Mouse (Mus musculus): ENCODE data around the gene Tmem132d.
A peak's percentile ranks its signal among the peaks of the same experiment; 100 is the strongest.

The Tmem132d gene

DNA sequence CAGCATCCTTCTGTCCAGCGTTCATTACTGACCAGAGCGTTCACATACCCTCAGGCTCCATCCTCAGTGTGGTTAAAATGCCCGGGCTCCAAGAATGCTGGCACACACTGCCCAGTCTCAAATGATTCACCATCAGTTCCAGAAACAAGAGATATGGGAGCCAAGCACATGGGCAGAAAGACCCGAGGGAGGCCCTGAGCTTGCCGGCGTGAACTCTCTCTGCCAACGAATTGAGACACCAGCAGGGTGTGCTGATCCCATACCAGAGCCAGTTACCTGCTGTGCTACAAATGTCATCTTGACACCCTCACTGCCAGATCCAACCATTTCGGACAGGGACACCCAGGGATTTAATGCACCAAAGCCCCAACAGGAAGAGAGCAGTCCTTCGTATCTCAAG lies 25.3 kb downstream of the Tmem132d start:
- DNase-seq (ENCODE audit: low spot score in 2 of 2), result no peak

DNA sequence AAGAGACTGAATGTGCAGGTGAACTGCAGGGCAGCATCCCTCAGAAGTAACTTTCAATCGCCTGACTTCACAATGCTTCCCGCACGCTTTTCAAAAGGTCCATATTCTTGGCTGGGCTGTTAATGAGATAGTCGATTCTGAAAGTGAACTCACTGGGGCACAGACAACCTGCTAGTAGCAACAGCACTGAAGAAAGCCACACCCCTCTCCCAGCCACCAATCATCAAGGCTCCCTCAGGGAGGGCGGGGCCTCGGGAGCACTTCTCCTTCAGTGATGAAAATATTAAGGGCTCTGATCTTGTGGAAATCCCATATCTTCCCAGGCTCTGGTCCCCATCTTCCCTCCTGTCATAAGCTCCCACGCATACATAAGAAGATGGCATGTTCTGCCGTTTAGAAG lies 27.8 kb downstream of the Tmem132d start:
- no peak for DNase-seq (ENCODE audit: low spot score in 2 of 2)

DNA sequence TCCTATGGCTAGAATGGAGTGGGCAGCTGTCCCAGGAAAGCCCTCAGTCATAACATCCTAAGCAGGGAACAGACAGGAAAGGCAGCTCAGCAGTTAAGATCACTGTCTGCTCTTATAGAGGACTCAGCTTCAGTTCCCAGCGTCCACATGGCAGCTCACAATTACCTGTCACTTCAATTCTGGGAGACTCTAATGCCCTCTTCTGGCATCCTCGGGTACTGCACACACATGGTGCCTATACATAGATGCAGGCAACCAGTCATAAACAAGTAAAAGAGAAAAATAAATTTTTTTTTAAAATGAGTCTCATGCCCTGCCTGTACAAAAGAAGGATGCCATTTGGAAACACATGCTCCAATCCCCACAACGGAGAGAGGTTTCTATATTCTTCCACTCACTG lies 28.7 kb downstream of the Tmem132d start:
- no peak for DNase-seq (ENCODE audit: low spot score in 2 of 2)

DNA sequence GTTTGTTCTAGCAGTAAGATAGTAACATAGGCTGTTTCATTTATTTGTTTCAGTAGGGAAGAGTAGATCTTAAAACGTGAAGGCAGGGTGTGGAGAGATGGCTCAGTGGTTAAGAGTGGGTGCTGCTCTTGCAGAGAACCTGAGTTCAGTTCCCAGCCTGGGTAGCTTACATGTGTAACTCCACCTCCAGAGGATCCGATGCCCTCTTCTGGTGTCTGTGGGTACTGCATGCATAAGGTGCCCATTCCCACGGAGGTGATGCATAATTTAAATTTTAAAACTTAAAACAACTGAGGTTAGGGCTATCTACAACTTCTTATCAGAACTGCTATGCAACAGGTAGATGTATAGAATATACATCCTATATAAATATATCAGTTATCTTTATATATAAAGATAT lies 40.5 kb downstream of the Tmem132d start:
- DNase-seq (ENCODE audit: low spot score in 2 of 2), result no peak

DNA sequence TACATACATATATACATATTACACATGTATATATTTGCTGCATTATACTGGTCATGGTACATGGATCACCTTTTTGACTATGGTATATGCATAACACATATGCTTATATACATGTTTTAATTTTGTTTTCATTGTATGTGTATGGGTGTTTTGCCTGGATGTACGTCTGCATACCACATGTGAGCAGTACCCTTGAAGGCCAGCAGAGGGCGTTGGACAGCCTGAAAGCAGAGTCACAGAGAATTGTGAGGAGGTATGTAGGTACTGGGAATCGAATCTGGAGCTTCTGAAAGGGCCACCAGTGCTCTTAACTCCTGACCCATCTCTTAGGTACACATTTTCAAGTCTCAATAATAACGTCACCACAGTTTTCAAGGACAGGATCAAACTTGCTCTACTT lies 43.2 kb downstream of the Tmem132d start:
- DNase-seq (ENCODE audit: low spot score in 2 of 2), result no peak

DNA sequence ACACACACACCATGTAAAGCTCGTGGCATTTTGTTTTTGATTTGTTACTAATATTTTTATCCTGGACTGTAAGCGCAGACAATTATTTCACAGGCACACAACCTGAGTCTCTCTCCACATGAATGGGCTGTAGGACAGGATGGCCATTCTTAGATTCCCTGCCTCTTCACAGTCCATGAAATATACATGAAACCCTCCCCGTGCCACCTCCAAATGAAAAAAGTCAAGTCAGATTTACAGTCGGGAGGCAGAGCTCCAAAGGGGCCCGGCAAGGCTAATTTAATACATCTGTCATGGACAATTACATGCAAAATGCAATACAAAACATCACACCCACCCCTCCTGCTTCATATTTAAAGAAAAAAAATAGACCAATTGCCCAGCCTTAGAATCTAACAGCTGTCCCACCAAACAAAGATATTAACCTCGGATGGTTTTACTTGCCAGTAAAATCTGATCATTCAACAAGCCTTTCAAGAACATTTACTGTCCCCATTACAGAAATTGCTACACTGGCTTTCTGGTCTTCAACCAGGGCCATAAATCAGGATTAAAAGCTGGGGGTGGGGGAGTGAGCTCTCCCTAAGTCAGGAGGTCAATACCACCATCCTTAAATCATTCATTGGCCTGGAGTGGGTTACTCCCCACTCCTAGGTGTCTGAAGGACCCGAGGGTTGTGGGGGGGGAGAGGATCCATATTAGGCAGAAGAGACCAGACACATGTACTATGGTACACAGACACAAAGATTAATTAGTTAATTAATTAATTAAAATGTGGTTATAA lies 44.3 kb downstream of the Tmem132d start:
- DNase-seq (ENCODE audit: low spot score in 2 of 2), result no peak

DNA sequence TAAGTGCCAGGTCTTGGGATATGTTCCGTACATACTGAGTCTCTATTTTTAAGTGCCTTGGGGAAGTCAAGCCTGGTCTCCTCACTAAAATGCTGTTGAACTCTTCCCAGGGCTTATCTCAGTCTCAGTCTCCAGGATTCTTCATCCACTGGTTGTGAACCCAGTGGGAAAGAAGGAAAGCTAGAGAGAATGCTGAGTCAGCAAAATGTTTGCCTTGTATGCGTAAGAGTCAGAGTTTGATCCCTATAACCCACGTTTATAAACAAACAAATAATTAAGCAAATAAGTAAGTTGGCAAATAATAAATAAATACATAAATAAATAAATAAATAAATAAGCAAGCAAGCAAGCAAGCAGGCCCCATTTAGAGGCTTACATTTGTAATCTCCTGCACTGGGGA lies 63.1 kb downstream of the Tmem132d start:
- no peak for DNase-seq (ENCODE audit: low spot score in 2 of 2)

DNA sequence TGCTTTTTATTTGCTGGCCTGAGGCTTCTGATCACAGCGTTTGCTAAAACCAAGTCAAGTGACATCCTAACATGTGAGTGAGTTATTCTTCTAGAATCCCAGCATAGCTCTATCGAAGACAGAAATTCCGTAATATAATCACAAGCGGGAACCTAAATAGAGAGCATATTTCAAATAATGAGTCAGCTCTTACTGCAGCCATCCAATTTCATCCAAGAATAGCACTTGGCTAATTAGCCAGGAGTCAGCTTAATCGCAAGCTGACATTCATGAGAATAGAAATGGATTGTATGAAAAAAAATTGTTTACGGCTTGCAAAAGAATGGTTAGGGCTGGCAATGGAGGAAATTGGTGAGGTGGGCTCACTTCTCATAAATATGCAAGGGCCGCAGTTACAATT lies 63.8 kb downstream of the Tmem132d start:
- DNase-seq (ENCODE audit: low spot score in 2 of 2), result peak in 1 of 2 experiments; percentile 22

DNA sequence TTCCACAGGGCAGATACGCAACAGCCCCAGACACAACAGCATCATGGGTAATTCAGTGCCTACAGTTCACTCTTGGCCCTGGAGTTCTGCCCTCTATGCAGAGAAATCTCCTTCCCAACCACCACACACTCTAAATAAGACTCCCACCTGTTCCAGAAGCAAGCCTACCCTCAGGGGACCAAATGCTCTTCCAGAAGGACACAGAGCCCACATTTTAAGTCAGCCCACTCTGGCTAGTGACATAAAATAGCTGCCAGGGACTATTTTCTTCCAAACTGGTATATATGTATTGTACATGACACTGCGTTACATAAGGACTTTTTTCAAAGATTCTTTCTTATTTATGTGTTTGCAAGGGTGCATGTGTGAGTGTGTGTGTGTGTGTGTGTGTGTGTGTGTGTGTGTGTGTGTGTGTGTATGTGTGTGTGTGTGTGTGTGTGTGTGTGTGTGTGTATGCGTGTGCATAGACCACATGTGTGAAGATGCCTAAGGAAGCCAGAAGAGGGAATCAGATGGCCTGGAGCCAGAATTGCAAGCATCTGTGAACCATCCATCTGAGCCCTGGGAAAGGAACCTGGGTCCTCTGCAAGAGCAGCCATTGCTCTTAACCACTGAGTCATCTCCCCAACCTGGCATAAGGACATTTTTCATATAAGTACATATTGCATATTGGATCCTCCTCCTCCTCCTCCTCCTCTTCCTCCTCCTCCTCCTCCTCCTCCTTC lies 67.5 kb downstream of the Tmem132d start:
- peak in 1 of 2 experiments; percentile 50 for DNase-seq (ENCODE audit: low spot score in 2 of 2)

DNA sequence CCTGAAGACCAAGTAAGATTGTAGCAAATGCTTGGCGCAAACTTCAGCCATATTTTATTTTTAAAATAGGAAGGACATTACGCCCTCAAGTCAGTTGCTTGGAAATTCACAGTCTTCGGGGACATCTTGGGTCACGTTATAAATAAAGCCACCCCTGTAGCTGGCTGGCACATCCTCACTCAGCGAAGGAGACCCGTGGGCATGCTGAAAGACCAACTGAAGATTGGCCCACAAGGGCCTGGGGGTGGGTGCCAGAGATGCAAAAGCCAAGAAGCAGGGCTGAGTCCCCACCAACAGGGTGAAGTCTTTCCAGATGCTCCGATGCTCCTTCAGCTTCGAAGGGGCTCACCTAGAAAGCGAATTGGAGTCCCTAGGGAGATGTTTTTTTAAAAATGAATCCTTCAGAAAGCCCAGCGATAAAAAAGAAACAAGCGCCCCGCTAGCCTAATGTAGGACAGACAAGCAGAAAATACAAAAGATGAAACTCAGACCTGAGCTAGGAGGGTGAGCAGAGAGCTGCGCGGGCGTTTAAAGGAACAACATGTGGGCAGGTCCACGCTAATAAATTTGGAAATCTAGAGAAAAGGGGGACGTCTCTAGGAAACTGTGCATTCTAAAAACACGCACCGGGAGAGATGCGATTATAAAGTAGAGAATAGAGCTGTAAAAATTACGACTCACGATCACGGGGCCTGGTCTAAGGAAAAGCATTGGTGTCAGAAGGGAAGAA lies 71.8 kb downstream of the Tmem132d start:
- DNase-seq (ENCODE audit: low spot score in 2 of 2), result peak in 1 of 2 experiments; percentile 40

DNA sequence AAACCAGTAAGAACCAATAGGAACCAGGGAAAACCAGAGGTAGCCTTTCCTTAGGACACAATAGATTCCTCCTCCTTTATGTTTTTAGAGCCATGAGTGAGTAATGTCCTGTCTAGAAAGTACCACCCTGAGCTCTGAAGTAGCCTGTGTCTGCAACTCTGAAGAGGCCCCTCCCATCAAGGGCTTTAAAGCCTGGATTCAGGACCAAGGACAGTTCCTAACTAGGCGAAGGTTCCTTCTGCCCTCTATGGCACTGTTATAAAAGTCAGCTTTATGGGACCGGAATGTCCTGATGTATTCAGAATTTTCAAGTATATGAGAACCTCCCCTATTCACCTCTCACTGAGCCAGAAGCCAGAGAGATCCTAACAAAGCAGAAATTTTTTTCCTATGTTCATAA lies 84.0 kb downstream of the Tmem132d start:
- no peak for DNase-seq (ENCODE audit: low spot score in 2 of 2)

DNA sequence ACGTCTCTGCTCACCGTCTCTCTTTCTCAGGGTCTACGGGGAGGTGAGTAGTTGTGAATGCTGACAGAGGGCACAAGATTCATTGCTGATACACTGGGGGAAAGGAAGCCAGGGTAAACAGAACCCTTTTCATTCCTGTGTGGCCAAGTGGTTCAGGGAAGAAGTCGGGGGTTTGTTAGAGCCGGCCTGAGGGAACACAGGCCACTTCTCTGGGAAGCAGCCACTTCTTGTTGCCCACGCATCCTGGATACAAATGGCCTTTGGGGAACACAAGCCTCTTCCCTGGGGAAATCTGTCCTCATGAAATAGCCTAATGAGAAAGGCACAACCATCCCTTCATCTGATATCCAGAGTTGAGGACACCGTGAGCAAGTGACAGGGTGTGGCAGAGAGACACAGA lies 96.0 kb downstream of the Tmem132d start:
- no peak for DNase-seq (ENCODE audit: low spot score in 2 of 2)

DNA sequence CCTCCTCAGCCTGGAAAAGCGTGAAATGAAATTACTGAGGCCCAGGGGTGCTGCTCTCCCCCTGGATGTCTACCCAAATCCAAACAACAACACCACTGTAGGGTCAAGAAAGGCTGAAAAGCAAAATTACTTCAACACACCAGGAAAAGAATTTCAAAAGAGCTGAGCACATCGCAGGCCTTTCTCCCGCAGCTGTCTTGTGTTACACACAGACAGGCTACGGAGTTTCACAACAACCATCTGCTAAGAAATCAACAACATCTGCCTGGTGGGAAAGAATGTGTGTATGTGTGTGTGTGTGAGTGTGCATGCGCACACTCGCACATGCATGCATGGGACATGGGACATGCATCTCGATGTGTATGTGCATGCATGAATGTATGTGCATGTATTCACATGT lies 100.1 kb downstream of the Tmem132d start:
- no peak for DNase-seq (ENCODE audit: low spot score in 2 of 2)

DNA sequence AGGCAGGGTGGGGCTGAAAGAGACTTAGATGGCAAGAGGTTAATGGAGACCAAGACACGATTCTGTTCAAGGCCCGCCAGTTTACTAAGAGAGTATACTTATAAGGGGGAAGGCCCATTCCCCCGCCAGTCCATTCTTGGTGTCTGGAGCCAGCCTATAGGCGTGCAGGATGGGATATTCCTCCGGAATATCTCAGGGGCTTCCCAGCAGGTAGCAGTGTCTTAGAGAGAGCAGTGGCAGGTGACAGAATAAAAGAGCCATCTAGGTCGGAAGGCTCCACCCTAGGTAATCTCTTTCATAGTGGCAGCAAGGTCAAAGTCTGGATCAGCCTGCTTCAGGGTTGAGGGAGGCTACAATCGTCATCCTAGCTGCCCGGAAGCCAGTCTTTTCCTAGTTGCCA lies 102.5 kb downstream of the Tmem132d start:
- no peak for DNase-seq (ENCODE audit: low spot score in 2 of 2)

DNA sequence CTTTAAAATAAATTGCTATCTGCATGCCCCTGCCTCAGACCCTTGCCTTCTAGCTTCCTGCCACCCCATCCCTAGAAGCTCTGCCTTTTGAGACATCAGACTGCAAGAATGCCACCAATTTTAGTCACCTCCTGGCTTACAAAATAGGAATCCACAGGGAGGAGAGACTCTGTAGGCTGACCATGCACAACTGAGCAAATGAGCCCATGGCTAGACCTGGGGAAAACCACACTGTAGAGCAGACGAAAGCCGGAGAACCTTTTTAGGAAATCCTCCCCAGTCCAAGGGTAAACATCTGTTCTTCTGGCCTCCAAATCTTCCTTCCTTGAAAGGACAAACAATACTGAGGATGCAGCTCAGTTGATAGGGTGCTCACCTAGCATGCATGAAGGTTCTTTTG lies 130.5 kb downstream of the Tmem132d start:
- DNase-seq (ENCODE audit: low spot score in 2 of 2), result no peak

DNA sequence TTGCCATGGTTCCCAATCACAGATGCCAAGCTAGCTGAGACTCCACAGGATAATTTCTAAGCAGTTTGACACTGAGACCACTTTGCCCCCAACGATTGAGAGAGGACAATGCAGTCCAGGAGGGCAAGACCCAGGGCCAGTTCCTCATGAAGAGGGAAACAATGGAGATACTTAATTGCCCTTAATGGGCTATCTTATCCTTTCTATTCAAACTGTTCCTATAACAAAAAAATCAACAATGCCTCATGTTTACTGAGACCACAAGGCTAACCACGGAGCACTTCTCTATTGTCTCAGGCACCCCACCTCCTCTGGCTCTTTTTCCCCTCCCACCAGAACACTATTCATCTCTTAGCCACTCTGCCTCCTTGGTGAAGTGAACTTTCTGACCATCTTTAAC lies 141.7 kb downstream of the Tmem132d start:
- DNase-seq (ENCODE audit: low spot score in 2 of 2), result no peak

DNA sequence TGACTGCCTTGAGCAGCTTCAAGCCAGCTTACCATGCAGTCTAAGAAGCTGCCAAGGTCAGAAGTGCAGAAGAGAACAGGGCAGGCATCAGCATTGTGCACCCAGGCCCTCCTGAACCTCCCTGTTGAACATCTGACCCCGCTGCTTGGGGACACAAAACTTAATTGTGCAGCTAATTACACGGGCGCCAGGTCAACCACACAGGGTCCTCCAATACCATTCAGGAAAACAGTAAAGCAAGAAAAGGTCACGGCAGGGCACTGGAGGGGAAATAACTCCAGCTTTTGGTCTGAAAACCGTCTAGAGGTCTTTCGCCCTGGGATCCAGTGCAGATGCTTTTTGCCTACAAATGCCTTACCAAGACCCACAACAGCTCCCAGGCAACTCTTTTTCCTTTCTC lies 159.6 kb downstream of the Tmem132d start:
- DNase-seq (ENCODE audit: low spot score in 2 of 2), result no peak

DNA sequence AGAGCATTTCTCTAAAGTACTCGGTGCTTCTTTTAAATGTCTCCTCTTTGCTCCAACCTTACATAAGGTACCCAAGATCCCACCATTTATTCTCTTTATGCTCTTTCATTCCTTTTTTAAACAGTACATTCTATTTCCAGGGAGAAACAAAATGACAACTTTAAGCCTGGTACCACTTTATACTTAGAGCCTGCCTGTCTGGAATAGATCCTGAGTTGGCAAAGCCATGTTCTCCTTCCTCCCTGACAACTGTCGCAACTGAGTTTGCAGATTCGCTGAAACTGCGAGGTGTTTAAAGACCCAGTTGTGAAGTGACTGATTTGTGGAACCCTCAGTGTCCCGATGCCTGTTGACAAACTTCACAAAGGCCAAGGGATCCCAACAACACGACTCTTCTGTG lies 165.5 kb downstream of the Tmem132d start:
- peak; percentile 16 to 30 for DNase-seq (ENCODE audit: low spot score in 2 of 2)

DNA sequence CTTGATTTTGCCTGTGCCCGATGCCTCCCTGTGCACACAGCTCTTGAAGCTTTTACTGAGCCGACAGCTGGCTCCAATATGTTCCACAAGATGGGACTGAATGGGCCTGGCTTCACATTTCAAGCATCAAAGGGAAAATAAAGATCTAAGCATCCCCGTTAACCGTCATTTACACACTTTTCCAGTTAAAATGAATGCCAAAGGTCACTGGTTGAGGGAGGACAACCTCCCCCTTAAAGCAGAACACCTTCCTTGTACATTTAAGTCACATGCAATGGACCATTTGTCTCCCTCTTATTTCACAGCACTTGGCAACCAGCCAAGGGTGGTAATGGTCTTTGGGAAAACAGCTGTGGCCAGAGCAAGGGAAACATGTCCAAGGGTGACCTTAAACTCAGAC lies 188.7 kb downstream of the Tmem132d start:
- DNase-seq (ENCODE audit: low spot score in 2 of 2), result no peak

DNA sequence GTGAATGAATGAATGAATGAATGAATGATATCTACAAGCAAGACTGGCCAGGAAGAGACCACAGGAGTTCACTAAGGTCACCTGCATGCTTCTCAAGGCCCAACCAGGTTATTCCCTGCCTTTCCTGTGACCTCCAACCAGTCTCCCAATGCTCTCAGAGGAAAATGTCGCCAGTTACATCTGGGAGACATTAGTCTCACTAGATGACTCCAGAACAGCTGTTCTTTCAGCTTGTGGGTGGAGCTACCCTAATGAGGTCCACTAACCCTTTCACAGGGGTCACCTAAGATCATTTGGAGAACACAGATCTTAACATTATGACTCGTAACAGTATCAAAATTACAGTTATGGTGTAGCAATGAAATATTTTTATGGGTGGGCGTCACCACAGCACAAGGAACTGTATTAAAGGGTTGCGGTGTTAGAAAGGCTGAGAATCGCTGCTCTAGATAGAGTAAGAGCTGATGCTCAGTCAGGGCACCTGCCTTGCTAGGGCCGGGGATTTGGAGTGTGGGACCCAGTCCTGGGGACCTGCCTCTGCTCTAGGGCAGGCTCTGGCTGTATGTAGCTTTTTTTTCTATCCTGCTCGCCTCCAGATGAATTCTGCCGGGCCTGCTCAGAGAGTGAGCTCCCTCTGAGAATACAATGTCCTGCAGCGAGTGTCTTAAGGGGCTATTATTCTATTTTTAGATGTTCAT lies 196.1 kb downstream of the Tmem132d start:
- DNase-seq (ENCODE audit: low spot score in 2 of 2), result no peak

DNA sequence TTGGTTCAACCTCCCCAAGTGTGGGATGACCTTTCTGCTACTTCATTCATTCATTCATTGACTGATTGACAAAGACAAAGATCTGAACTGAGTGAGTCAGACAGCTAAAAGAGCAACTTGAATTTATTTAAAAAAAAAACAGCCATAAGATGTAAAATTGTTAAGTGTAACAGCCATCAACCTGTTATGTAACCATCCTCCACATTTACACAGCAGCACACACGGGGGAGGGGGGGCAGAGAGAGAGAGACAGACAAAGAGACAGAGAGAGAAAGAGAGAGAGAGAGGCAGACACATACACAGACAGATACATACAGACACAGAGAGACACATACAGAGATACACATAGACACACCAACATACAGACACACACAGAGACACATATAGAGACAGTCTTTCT lies 197.3 kb downstream of the Tmem132d start:
- no peak for DNase-seq (ENCODE audit: low spot score in 2 of 2)

DNA sequence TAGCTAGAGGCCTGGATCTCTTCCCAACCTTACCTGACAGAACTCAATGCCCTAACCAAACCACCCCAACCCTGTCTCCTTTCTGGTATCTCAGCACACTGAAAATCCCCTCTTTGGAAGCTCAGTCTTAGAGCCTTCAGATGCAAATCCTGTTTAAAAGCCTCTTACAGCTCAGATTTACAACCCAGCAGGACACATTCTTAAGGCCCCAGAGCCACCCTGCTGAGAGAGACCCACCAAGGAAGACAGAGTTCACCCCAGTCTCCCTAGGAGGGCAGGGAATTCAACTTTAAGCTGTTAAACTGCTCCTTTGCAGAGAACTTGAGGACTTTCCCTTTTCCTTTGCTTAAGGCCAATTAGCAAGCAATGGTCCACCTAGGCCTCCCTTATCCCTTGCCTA lies 199.8 kb downstream of the Tmem132d start:
- DNase-seq (ENCODE audit: low spot score in 2 of 2), result no peak
